Mouse (Mus musculus) intestine, postnatal 0 days (tissue): ENCODE data around the gene Cel. TPM values are rescaled to one million over a fixed set of nuclear protein-coding genes. Genes with fewer than 3 reads are reported as not detected.

Experiments used
- ATAC-seq: fragments of 200-750 bp; cut with Nextera tagmentation; 2 replicates; pipeline ENCODE4 v1.8.0; 2017; ENCODE audit warnings: mild to moderate bottlenecking, moderate TSS enrichment, moderate library complexity
- H3K27ac ChIP-seq: fragments of 300-500 bp; sonication (generic); 2 replicates; pipeline ENCODE4 v1.5.1; 2014; ENCODE audit warnings: mild to moderate bottlenecking, low read depth, low read length, moderate library complexity
- H3K27me3 ChIP-seq: fragments of 300-500 bp; sonication (generic); replicated peaks from 2 replicates; pipeline ENCODE4 v1.6.1; 2014; ENCODE audit warnings: low read length, mixed read lengths; ENCODE audit not compliant: control insufficient read depth, insufficient read depth
- H3K36me3 ChIP-seq: fragments of 300-500 bp; sonication (generic); 2 replicates; pipeline ENCODE4 v1.6.1; 2014; ENCODE audit warnings: mild to moderate bottlenecking, moderate library complexity; ENCODE audit not compliant: control insufficient read depth, insufficient read depth
- H3K4me1 ChIP-seq: fragments of 300-500 bp; sonication (generic); replicated peaks from 2 replicates; pipeline ENCODE4 v1.6.1; 2014; ENCODE audit warnings: antibody characterized with exemption, low read length, mixed read lengths; ENCODE audit not compliant: control insufficient read depth, insufficient read depth
- H3K4me2 ChIP-seq: fragments of 300-500 bp; sonication (generic); replicated peaks from 2 replicates; pipeline ENCODE4 v1.6.1; 2014; ENCODE audit warnings: low read depth, mild to moderate bottlenecking, moderate library complexity
- H3K4me3 ChIP-seq: fragments of 300-500 bp; sonication (generic); 2 replicates; pipeline ENCODE4 v1.5.1; 2014; ENCODE audit warnings: low read depth, low read length
- H3K9ac ChIP-seq: fragments of 300-500 bp; sonication (generic); 2 replicates; pipeline ENCODE4 v1.6.1; 2014; ENCODE audit warnings: mild to moderate bottlenecking, low read depth, low read length
- H3K9me3 ChIP-seq: fragments of 300-500 bp; sonication (generic); 2 replicates; pipeline ENCODE4 v1.6.1; 2016; ENCODE audit warnings: mixed run types; ENCODE audit not compliant: control insufficient read depth
- CTCF ChIP-seq: sonication (generic); IDR thresholded peaks from 2 replicates; pipeline ENCODE4 v1.5.1; 2016; ENCODE audit warnings: low read depth, mild to moderate bottlenecking, control low read depth, antibody characterized with exemption, moderate library complexity
- WGBS: fragments of 180-500 bp; shearing (Covaris S2); extraction: QIAGEN DNeasy Blood & Tissue Kit; methylation state at CpG from one replicate; pipeline ENCODE4 v1.1.7; 2014; 5-methylcytosine and 5-hydroxymethylcytosine counted together
- polyA plus RNA-seq: library from polyadenylated mRNA; unstranded; fragments of >200 nt; fragmentation: Nextera tagmentation; extraction: Ambion mirVana; gene quantifications from 2 replicates; pipeline ENCODE4 v1.2.1, GENCODE M21; 2015

Gene Cel
- polyA plus RNA-seq, 1 experiment from 2014 or later = 5.5 TPM

- ATAC-seq = no peak
- no peak for TF ChIP-seq CTCF
- Histone ChIP-seq H3K9me3 (no peaks in the 10 kb centered on the region), H3K27ac (no peak overlapping the region), H3K9ac (no peak overlapping the region), H3K36me3 (peaks cover 71% of the 10 kb centered on the region), H3K27me3 (no peaks in the 10 kb centered on the region), H3K4me3 (no peak overlapping the region), H3K4me1 (no peaks in the 10 kb centered on the region), H3K4me2 (no peak overlapping the region)
- WGBS = 83% methylated on average over 3 of the region's 3 CpGs
Observed at GRCm38 (mm10) chr2:28576815-28577214, 13.6 kb upstream of the Cel start.

- Histone ChIP-seq H3K9me3 (no peaks in the 10 kb centered on the region), H3K9ac (no peak overlapping the region), H3K27me3 (no peaks in the 10 kb centered on the region), H3K36me3 (peaks cover 85% of the 10 kb centered on the region), H3K27ac (no peak overlapping the region), H3K4me1 (no peaks in the 10 kb centered on the region), H3K4me3 (no peak overlapping the region), H3K4me2 (no peak overlapping the region)
- no peak for ATAC-seq
- no peak for TF ChIP-seq CTCF
- 82% methylated on average over 4 of the region's 4 CpGs for WGBS
Observed at GRCm38 (mm10) chr2:28575341-28575740, 12.1 kb upstream of the Cel start.

GRCm38 (mm10) chr2:28569903-28570302 is 6.7 kb upstream of the Cel start:
- H3K9ac ChIP-seq = no peak overlapping the region
- 58% methylated on average over 2 of the region's 3 CpGs for WGBS
- H3K36me3 ChIP-seq = peaks cover 82% of the 10 kb centered on the region
- H3K4me2 ChIP-seq = no peak overlapping the region
- no peaks in the 10 kb centered on the region for H3K27me3 ChIP-seq
- H3K4me1 ChIP-seq = no peaks in the 10 kb centered on the region
- no peaks in the 10 kb centered on the region for H3K9me3 ChIP-seq
- H3K4me3 ChIP-seq = no peak overlapping the region
- ATAC-seq = no peak
- no peak for TF ChIP-seq CTCF
- no peak overlapping the region for H3K27ac ChIP-seq

- Histone ChIP-seq H3K4me3 (no peak overlapping the region), H3K27me3 (no peaks in the 10 kb centered on the region), H3K9me3 (no peaks in the 10 kb centered on the region), H3K4me2 (no peak overlapping the region), H3K9ac (no peak overlapping the region), H3K27ac (no peak overlapping the region), H3K36me3 (peaks cover 52% of the 10 kb centered on the region), H3K4me1 (no peaks in the 10 kb centered on the region)
- 74% methylated on average over 5 of the region's 5 CpGs for WGBS
- no peak for ATAC-seq
- no peak for TF ChIP-seq CTCF
Observed at GRCm38 (mm10) chr2:28566545-28566944, 3.3 kb upstream of the Cel start.

GRCm38 (mm10) chr2:28564380-28564779 is 1.2 kb upstream of the Cel start:
- Histone ChIP-seq H3K4me3 (no peak overlapping the region), H3K4me1 (no peaks in the 10 kb centered on the region), H3K36me3 (peaks cover 36% of the 10 kb centered on the region), H3K4me2 (no peak overlapping the region), H3K9me3 (no peaks in the 10 kb centered on the region), H3K27me3 (no peaks in the 10 kb centered on the region), H3K27ac (no peak overlapping the region), H3K9ac (no peak overlapping the region)
- no peak for TF ChIP-seq CTCF
- WGBS = 90% methylated on average over 4 of the region's 4 CpGs
- no peak for ATAC-seq

GRCm38 (mm10) chr2:28563830-28564229 is 627 bp upstream of the Cel start:
- Histone ChIP-seq H3K27me3 (no peaks in the 10 kb centered on the region), H3K9ac (no peak overlapping the region), H3K4me3 (no peak overlapping the region), H3K4me1 (no peaks in the 10 kb centered on the region), H3K9me3 (no peaks in the 10 kb centered on the region), H3K27ac (no peak overlapping the region), H3K4me2 (no peak overlapping the region), H3K36me3 (peaks cover 31% of the 10 kb centered on the region)
- ATAC-seq = no peak
- TF ChIP-seq CTCF = no peak

GRCm38 (mm10) chr2:28557452-28557851 is 5.8 kb downstream of the Cel start:
- TF ChIP-seq CTCF = no peak
- no peak overlapping the region for H3K4me2 ChIP-seq
- H3K27me3 ChIP-seq = no peaks in the 10 kb centered on the region
- no peak for ATAC-seq
- H3K4me3 ChIP-seq = no peak overlapping the region
- WGBS = 73% methylated on average over 5 of the region's 5 CpGs
- peaks cover 20% of the 10 kb centered on the region for H3K36me3 ChIP-seq
- H3K27ac ChIP-seq = no peak overlapping the region
- H3K4me1 ChIP-seq = no peaks in the 10 kb centered on the region
- H3K9ac ChIP-seq = no peak overlapping the region
- H3K9me3 ChIP-seq = no peaks in the 10 kb centered on the region
